Mouse (Mus musculus) cerebellum, adult 9-10 months (tissue): ENCODE results near the gene Sec24b.

Experiments
- DNase-seq: peaks from one replicate; pipeline ENCODE4 v3.0.0; 2022

Sec24b gene

GRCm38 (mm10) chr3:129970529-129971515 lies 90.5 kb downstream of the Sec24b start:
- no peak for DNase-seq

GRCm38 (mm10) chr3:129969432-129970395 lies 91.6 kb downstream of the Sec24b start, which contains the start of gene Mcub:
Gene Mcub (minus strand): TSS chr3:129970206.
- no peak for DNase-seq

GRCm38 (mm10) chr3:129969031-129969430 lies 92.3 kb downstream of the Sec24b start:
- DNase-seq: no peak

DNA sequence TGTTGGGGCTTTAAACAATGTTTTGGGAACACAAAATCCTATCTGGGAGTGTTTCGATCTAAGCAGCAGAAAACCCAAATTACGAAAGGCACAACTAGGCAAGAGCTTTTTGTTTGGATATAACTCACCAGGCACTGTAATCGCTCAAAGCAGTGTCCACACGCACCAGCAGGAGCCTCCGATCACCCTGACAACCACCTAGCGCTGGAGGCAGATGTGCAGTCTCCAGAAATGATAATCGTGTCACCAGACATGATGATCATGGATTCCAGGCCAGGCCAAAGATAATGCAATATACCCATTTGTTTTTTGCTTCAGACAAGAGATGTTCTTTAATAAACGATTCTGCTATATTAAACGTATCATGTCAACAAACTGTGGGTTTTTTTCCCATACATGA lies 93.5 kb downstream of the Sec24b start:
- no peak for DNase-seq

DNA sequence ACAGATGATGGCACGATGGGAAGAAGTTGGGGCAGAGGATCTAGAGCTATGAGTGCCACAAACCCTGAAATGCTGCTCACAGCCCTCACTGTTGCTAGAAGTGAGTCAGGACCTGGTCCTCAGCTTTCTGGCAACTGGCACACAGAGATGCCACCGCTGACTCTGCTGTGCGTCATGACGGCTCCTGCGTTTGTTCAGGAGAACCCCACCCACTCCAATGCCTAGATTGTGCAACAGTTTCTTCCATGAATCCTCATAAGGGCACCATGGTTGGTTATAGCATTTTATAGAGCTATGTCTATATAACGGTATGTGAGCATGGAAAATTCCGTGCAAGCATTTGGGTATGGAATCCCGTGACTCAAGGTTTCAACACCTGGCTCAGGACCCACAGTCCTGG lies 96.7 kb downstream of the Sec24b start:
- no peak for DNase-seq

- no peak for DNase-seq
Measured at GRCm38 (mm10) chr3:129962533-129962932, 98.8 kb downstream of the Sec24b start.

DNA sequence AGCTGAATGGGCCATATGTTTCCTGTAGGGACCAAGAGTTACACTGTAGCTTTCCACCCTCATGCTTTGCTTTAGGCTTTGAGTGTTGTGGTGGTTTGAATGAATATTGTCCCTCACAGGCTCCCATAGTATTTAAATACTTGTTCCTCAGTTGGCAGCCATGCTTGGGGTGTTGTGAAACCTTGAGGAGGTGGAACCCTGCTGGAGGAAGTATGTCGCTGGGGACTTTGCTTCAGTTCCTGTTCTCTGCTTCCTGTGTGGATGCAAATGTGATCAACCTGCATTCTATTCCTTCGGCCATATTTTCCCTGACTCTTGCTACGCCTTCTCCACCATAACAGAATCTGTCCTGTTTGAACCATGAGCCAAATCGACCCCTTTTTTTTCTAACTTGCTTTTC lies 108.1 kb downstream of the Sec24b start:
- DNase-seq: no peak

DNA sequence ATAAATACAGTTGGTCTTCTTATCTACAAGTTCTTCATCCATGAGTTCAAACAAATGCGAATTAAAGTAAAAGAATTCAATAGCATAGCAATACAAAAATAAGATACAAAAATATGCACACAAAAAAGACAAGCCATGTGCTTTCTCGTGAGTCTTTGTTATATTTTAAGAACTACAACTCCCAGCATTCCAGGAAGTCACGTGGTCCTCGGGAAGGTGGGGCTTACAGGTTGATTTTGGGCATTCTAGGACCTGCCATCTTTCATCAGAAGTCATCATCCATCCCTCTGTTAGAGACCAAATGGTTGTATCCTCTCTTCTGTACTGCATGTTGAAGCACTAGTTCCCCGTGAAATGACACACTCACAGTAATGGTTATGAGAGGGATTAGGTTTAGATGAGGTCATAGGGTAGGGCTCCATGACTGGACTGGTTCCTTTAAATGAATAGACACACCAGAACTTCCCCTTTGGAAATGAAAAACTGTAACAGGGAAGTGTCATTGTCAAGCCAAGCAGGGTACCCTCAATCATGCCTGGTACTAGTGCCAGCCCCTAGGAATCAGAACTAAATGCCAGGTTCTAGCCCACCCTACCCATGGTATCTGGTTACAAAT lies 112.1 kb downstream of the Sec24b start:
- DNase-seq: no peak

DNA sequence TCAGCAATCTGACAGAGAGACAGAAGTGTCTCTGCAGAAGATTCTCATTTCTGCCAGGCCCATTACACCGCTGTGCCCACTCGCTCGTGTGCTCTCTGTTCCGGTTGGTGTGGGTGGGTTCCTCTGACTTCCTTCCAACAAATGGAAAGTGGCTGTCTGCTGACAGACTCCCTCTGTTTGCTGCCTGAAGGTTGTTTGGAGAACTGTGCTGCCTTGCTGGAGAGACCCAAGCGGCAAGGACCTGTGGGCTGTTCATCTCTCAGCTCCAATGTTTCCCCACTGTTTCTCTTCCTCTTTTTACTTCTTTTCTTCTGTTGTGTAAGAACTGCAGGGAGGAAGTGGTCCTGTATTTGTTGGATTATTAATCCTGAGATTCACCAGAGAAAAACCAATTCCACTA lies 113.0 kb downstream of the Sec24b start:
- no peak for DNase-seq

- DNase-seq: no peak
Measured at GRCm38 (mm10) chr3:129946217-129946914, 115.0 kb downstream of the Sec24b start.

DNA sequence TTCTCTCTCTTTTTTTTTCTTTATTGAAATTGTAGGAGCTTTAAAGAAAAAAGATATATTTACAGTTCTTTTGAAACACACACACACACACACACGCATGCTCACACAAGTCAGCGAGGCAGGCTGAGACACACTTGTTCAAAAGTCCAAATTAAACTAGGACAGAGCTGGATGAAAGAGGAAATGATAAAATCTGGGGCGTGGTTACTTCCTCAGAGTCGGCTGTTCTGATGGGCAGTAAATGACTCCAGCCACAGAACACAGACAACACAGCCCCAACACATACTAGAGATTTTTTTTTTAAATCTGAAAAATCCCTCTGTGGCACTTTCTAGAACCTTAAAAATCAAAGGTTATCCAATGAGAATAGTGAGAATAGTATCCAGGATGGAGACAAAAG lies 117.5 kb downstream of the Sec24b start:
- no peak for DNase-seq

GRCm38 (mm10) chr3:129941291-129941690 lies 120.1 kb downstream of the Sec24b start:
- no peak for DNase-seq

- no peak for DNase-seq
Measured at GRCm38 (mm10) chr3:129940780-129941179, 120.6 kb downstream of the Sec24b start.

DNA sequence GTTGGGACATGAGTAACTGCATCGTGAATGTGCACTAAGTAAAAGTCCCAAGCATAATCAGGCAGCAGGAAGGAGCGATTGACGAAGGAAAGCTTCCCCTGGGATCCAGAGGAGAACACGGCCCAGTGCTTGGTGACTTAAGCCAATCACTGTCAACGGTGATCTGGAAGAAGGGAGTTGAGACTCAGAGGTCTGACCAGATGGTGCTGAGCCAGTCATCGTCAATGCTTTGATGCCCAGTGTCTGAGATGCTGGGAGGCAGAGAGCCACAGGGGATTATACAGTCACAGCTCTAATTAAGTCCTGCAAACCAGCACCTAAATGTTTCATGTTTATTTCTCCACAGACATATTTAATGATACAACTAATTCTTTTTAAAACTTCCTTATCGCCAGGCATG lies 122.3 kb downstream of the Sec24b start:
- DNase-seq: no peak

- DNase-seq: no peak
Measured at GRCm38 (mm10) chr3:129937848-129938247, 123.5 kb downstream of the Sec24b start.

GRCm38 (mm10) chr3:129936561-129936960 lies 124.8 kb downstream of the Sec24b start:
- no peak for DNase-seq
